Mouse (Mus musculus): Measurements from ENCODE around the gene Nemp1. TPM values are rescaled to one million over a fixed set of nuclear protein-coding genes. Genes with fewer than 3 reads are reported as not detected.

The Nemp1 gene
- polyA plus RNA-seq, 1 experiment from 2014 or later = 6.7 TPM

- Histone ChIP-seq H3K27me3 (ENCODE audit: control insufficient read depth, insufficient read depth, low read depth, low read length) (peaks cover 26% of the 10 kb centered on the region), H3K4me2 (ENCODE audit: low read depth, low read length) (peak overlapping the region; percentile 30; the same call in 1 of the 2 replicates), H3K9me3 (replicated peaks; ENCODE audit: control insufficient read depth, low read length) (no peaks in the 10 kb centered on the region), H3K4me3 (ENCODE audit: low read depth, low read length) (peak overlapping the region; percentile 27; the same call in 1 of the 2 replicates), H3K4me1 (ENCODE audit: control insufficient read depth, low read depth, low read length) (peaks cover 32% of the 10 kb centered on the region), H3K9ac (ENCODE audit: low read depth, low read length) (no peak overlapping the region), H3K36me3 (ENCODE audit: control insufficient read depth, insufficient read depth) (no peaks in the 10 kb centered on the region), H3K27ac (ENCODE audit: low read length) (no peak overlapping the region)
- peak; percentile 54 for ATAC-seq (ENCODE audit: low read depth)
- 58% methylated on average over 4 of the region's 4 CpGs for WGBS (ENCODE audit: insufficient replicate concordance)
These were observed 58.4 kb downstream of the Nemp1 start for GRCm38 (mm10) chr10:127725136-127725535.

- H3K36me3 ChIP-seq (ENCODE audit: control insufficient read depth, insufficient read depth) = no peaks in the 10 kb centered on the region
- no peak overlapping the region for H3K9ac ChIP-seq (ENCODE audit: low read depth, low read length)
- H3K27ac ChIP-seq (ENCODE audit: low read length) = no peak overlapping the region
- H3K4me2 ChIP-seq (ENCODE audit: low read depth, low read length) = no peak overlapping the region
- no peaks in the 10 kb centered on the region for H3K27me3 ChIP-seq (ENCODE audit: control insufficient read depth, insufficient read depth, low read depth, low read length)
- H3K4me1 ChIP-seq (ENCODE audit: control insufficient read depth, low read depth, low read length) = peaks cover 52% of the 10 kb centered on the region
- ATAC-seq (ENCODE audit: low read depth) = no peak
- H3K9me3 ChIP-seq (replicated peaks; ENCODE audit: control insufficient read depth, low read length) = no peaks in the 10 kb centered on the region
- H3K4me3 ChIP-seq (ENCODE audit: low read depth, low read length) = no peak overlapping the region
- 72% methylated on average over 8 of the region's 8 CpGs for WGBS (ENCODE audit: insufficient replicate concordance)
These were observed 61.7 kb downstream of the Nemp1 start for GRCm38 (mm10) chr10:127728437-127728836.

- 29% methylated on average over 11 of the region's 11 CpGs for WGBS (ENCODE audit: insufficient replicate concordance)
- Histone ChIP-seq H3K9me3 (replicated peaks; ENCODE audit: control insufficient read depth, low read length) (no peaks in the 10 kb centered on the region; the same call in 1 of the 2 replicates), H3K4me3 (ENCODE audit: low read depth, low read length) (no peak overlapping the region), H3K27me3 (ENCODE audit: control insufficient read depth, insufficient read depth, low read depth, low read length) (no peaks in the 10 kb centered on the region), H3K36me3 (ENCODE audit: control insufficient read depth, insufficient read depth) (no peaks in the 10 kb centered on the region), H3K27ac (ENCODE audit: low read length) (peak overlapping the region; percentile 84), H3K9ac (ENCODE audit: low read depth, low read length) (peak overlapping the region; percentile 35), H3K4me2 (ENCODE audit: low read depth, low read length) (peak overlapping the region; percentile 47), H3K4me1 (ENCODE audit: control insufficient read depth, low read depth, low read length) (peaks cover 59% of the 10 kb centered on the region)
- ATAC-seq (ENCODE audit: low read depth) = peak; percentile 88
These were observed 63.7 kb downstream of the Nemp1 start for GRCm38 (mm10) chr10:127730285-127730932.

- Histone ChIP-seq H3K4me1 (ENCODE audit: control insufficient read depth, low read depth, low read length) (peaks cover 57% of the 10 kb centered on the region), H3K9ac (ENCODE audit: low read depth, low read length) (peak overlapping the region; percentile 35), H3K27ac (ENCODE audit: low read length) (peak overlapping the region; percentile 84), H3K36me3 (ENCODE audit: control insufficient read depth, insufficient read depth) (no peaks in the 10 kb centered on the region), H3K27me3 (ENCODE audit: control insufficient read depth, insufficient read depth, low read depth, low read length) (no peaks in the 10 kb centered on the region), H3K9me3 (replicated peaks; ENCODE audit: control insufficient read depth, low read length) (no peaks in the 10 kb centered on the region; the same call in 1 of the 2 replicates), H3K4me3 (ENCODE audit: low read depth, low read length) (no peak overlapping the region), H3K4me2 (ENCODE audit: low read depth, low read length) (peak overlapping the region; percentile 47)
- ATAC-seq (ENCODE audit: low read depth) = no peak
- 40% methylated on average over 9 of the region's 9 CpGs for WGBS (ENCODE audit: insufficient replicate concordance)
These were observed 64.2 kb downstream of the Nemp1 start for GRCm38 (mm10) chr10:127730933-127731310.

GRCm38 (mm10) chr10:127731397-127731796, 64.7 kb downstream of the Nemp1 start:
- peak overlapping the region; percentile 35 for H3K9ac ChIP-seq (ENCODE audit: low read depth, low read length)
- ATAC-seq (ENCODE audit: low read depth) = peak; percentile 10; the same call in 1 of the 2 replicates
- H3K27ac ChIP-seq (ENCODE audit: low read length) = peak overlapping the region; percentile 84
- H3K4me2 ChIP-seq (ENCODE audit: low read depth, low read length) = peak overlapping the region; percentile 47
- no peaks in the 10 kb centered on the region; the same call in 1 of the 2 replicates for H3K9me3 ChIP-seq (replicated peaks; ENCODE audit: control insufficient read depth, low read length)
- H3K4me1 ChIP-seq (ENCODE audit: control insufficient read depth, low read depth, low read length) = peaks cover 62% of the 10 kb centered on the region
- H3K27me3 ChIP-seq (ENCODE audit: control insufficient read depth, insufficient read depth, low read depth, low read length) = no peaks in the 10 kb centered on the region
- no peak overlapping the region for H3K4me3 ChIP-seq (ENCODE audit: low read depth, low read length)
- 14% methylated on average over 5 of the region's 5 CpGs for WGBS (ENCODE audit: insufficient replicate concordance)
- no peaks in the 10 kb centered on the region for H3K36me3 ChIP-seq (ENCODE audit: control insufficient read depth, insufficient read depth)

- Histone ChIP-seq H3K4me1 (ENCODE audit: control insufficient read depth, low read depth, low read length) (peaks cover 68% of the 10 kb centered on the region), H3K4me2 (ENCODE audit: low read depth, low read length) (no peak overlapping the region), H3K9ac (ENCODE audit: low read depth, low read length) (no peak overlapping the region; the same call in 1 of the 2 replicates), H3K9me3 (replicated peaks; ENCODE audit: control insufficient read depth, low read length) (no peaks in the 10 kb centered on the region; the same call in 1 of the 2 replicates), H3K27me3 (ENCODE audit: control insufficient read depth, insufficient read depth, low read depth, low read length) (no peaks in the 10 kb centered on the region), H3K36me3 (ENCODE audit: control insufficient read depth, insufficient read depth) (no peaks in the 10 kb centered on the region), H3K27ac (ENCODE audit: low read length) (no peak overlapping the region), H3K4me3 (ENCODE audit: low read depth, low read length) (no peak overlapping the region)
- 22% methylated on average over 5 of the region's 5 CpGs for WGBS (ENCODE audit: insufficient replicate concordance)
- no peak for ATAC-seq (ENCODE audit: low read depth)
These were observed 67.7 kb downstream of the Nemp1 start for GRCm38 (mm10) chr10:127734434-127734833.

- Histone ChIP-seq H3K4me2 (ENCODE audit: low read depth, low read length) (no peak overlapping the region), H3K27me3 (ENCODE audit: control insufficient read depth, insufficient read depth, low read depth, low read length) (no peaks in the 10 kb centered on the region), H3K9ac (ENCODE audit: low read depth, low read length) (no peak overlapping the region), H3K4me3 (ENCODE audit: low read depth, low read length) (no peak overlapping the region), H3K27ac (ENCODE audit: low read length) (no peak overlapping the region), H3K4me1 (ENCODE audit: control insufficient read depth, low read depth, low read length) (peaks cover 56% of the 10 kb centered on the region), H3K36me3 (ENCODE audit: control insufficient read depth, insufficient read depth) (no peaks in the 10 kb centered on the region), H3K9me3 (replicated peaks; ENCODE audit: control insufficient read depth, low read length) (no peaks in the 10 kb centered on the region; the same call in 1 of the 2 replicates)
- no peak for ATAC-seq (ENCODE audit: low read depth)
- WGBS (ENCODE audit: insufficient replicate concordance) = 29% methylated on average over 2 of the region's 2 CpGs
These were observed 69.6 kb downstream of the Nemp1 start for GRCm38 (mm10) chr10:127736266-127736665.

GRCm38 (mm10) chr10:127736916-127737315, 70.2 kb downstream of the Nemp1 start:
- Histone ChIP-seq H3K4me3 (ENCODE audit: low read depth, low read length) (no peak overlapping the region), H3K4me1 (ENCODE audit: control insufficient read depth, low read depth, low read length) (peaks cover 54% of the 10 kb centered on the region), H3K4me2 (ENCODE audit: low read depth, low read length) (no peak overlapping the region), H3K27me3 (ENCODE audit: control insufficient read depth, insufficient read depth, low read depth, low read length) (no peaks in the 10 kb centered on the region), H3K27ac (ENCODE audit: low read length) (peak overlapping the region; percentile 27; the same call in 1 of the 2 replicates), H3K9ac (ENCODE audit: low read depth, low read length) (no peak overlapping the region), H3K36me3 (ENCODE audit: control insufficient read depth, insufficient read depth) (peaks cover 2% of the 10 kb centered on the region), H3K9me3 (replicated peaks; ENCODE audit: control insufficient read depth, low read length) (no peaks in the 10 kb centered on the region; the same call in 1 of the 2 replicates)
- 24% methylated on average over 4 of the region's 4 CpGs for WGBS (ENCODE audit: insufficient replicate concordance)
- no peak for ATAC-seq (ENCODE audit: low read depth)

GRCm38 (mm10) chr10:127737552-127737951, 70.9 kb downstream of the Nemp1 start:
- Histone ChIP-seq H3K4me2 (ENCODE audit: low read depth, low read length) (peak overlapping the region; percentile 16; the same call in 1 of the 2 replicates), H3K4me3 (ENCODE audit: low read depth, low read length) (no peak overlapping the region), H3K27me3 (ENCODE audit: control insufficient read depth, insufficient read depth, low read depth, low read length) (no peaks in the 10 kb centered on the region), H3K9ac (ENCODE audit: low read depth, low read length) (no peak overlapping the region), H3K4me1 (ENCODE audit: control insufficient read depth, low read depth, low read length) (peaks cover 50% of the 10 kb centered on the region), H3K27ac (ENCODE audit: low read length) (peak overlapping the region; percentile 60; the same call in 1 of the 2 replicates), H3K36me3 (ENCODE audit: control insufficient read depth, insufficient read depth) (peaks cover 9% of the 10 kb centered on the region), H3K9me3 (replicated peaks; ENCODE audit: control insufficient read depth, low read length) (no peaks in the 10 kb centered on the region; the same call in 1 of the 2 replicates)
- no peak for ATAC-seq (ENCODE audit: low read depth)
- WGBS (ENCODE audit: insufficient replicate concordance) = 19% methylated on average over 2 of the region's 2 CpGs

All from liver, embryonic 16.5 days (tissue).